Mouse (Mus musculus): ENCODE data around the gene Cnih3.

Cnih3 gene

DNA sequence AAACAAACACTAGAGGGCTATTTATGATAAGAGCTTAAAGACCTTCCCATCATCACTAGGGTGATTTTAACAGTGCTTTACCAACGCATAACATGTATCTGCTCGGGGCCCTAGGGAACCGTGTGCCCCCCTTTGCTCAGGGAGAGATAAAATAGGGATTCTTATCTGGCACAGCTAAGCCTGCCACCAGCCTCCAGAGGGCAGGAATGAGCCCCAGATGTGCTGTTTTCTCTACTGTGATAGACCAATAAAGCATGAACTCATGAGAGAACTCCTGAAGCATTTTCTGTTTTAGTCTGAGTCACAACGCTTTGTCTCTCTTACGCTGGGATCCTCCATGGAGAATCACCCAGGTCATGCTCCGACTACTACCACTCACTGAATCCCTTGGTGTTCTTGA lies 15.6 kb upstream of the Cnih3 start:
- in situ Hi-C loops (cut with MboI; ENCODE audit: low pct_unique_long_range_greater_than_20kb in 1 of 2, low sequenced_read_pairs in 2 of 2, unreplicated experiment in 1 of 2), result no loop called here

DNA sequence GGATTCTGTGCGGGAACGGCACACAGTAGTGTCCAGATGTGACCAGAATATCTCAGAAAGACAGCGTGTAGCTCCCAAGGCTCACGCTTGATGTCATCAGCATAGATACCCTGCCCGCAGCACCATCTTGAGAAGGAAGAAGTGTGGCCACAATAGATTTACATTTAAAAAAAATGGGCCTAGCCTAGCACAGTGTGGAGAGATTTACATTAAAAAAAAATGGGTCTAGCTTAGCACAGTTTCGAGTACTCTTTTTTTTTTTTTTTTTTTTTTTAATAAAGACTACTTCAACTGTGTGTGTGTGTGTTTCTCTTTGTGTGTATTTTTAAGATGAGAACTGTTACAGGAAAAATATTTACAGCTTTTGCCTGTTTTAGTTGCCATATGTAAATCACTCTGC lies 13.3 kb upstream of the Cnih3 start:
- in situ Hi-C loops (cut with MboI; ENCODE audit: low pct_unique_long_range_greater_than_20kb in 1 of 2, low sequenced_read_pairs in 2 of 2, unreplicated experiment in 1 of 2), result no loop called here

DNA sequence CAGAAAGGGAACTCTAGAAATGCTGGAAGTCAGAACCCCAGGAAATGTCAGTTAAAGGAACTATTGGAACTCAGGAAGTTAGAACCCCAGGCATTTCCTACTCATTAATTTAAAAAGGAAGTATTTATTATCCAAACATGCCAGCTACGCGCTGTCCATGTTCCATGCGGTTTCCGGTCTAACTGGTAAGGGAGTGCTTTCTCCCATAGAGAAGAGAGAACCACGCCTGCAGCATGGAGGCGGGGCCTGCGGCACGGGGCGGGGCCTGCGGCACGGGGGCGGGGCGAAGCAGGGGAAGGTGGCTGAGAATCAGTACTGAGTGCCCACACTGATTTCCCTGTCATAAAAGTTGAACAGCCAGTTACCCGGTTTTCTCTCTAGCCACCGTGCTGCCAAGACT lies 6.9 kb upstream of the Cnih3 start:
- in situ Hi-C loops (cut with MboI; ENCODE audit: low pct_unique_long_range_greater_than_20kb in 1 of 2, low sequenced_read_pairs in 2 of 2, unreplicated experiment in 1 of 2), result no loop called here

DNA sequence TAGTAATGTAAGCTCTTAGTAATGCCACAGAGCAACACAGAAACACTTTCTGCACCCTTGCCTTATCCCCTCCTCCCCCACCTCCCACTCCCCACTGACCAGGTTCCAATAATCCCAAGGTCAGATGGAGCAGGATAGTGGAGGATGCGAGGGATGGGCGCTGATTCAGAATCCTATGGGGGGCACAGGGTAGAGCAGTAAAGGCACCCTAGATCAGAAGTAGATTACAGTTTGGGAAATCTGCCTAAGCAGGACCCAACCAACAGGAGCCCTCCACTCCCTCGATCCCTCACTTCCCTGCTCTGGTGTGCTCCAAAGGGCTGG lies 423 bp upstream of the Cnih3 start:
- in situ Hi-C loops (cut with MboI; ENCODE audit: low pct_unique_long_range_greater_than_20kb in 1 of 2, low sequenced_read_pairs in 2 of 2, unreplicated experiment in 1 of 2), result no loop called here

DNA sequence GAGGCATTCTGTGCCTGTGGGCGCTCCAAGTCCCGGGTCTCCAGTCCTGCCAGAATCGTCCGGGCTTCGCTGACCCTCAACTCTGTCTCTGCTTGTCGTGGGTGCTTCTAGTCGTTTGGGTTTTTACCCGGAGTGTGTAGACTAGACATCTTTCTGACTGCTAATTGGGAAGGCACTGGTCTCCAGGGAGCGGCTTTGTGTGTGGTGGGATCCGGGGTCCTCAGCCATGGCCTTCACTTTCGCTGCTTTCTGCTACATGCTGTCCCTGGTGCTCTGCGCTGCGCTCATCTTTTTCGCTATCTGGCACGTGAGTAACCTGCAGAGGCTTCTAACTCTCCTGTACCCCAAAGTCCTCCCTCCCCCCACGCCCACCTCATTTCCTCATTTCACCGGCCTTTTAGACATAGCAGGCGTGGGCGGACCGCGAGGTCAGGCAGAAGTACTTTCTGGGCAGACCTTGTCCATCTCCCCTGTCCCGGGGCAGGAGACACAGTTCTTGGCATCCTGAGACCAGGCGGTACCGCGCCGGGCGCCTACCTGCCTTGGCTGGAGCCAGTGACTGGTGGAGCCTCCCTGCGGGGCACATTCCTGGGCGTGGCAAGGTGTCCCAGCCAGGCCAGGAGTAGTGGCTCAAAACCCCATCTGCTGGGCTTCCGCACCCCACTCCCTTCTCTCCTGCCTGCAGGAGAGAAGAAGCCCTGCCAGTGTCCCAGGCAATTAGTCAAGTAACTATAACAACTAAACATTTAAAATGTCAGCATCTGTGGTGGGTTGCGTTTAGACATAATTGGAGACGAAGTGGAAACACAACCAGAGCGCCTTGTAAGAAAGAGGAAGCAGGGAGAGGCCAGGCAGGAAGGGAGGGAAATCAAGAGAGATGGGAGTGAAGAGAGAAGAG lies 1.0 kb downstream of the Cnih3 start:
- in situ Hi-C loops (cut with MboI; ENCODE audit: low pct_unique_long_range_greater_than_20kb in 1 of 2, low sequenced_read_pairs in 2 of 2, unreplicated experiment in 1 of 2), result no loop called here

DNA sequence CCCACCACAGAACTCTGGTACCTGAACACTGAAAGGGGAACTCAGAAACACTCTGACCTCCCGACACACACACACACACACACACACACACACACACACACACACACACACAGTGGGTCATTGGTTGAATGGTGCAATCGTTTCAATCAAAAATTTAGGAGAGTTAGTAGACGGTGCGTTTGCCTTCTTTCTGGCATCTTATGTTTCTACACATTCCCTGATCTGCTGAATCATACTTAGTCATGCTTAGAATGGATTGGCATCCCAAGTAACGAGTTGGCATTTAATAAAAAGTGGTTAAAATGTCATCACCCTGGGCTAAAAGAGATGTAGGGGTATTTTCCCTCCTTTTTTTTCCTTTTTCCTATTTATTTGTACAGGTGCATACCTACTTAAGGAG lies 3.3 kb downstream of the Cnih3 start:
- in situ Hi-C loops (cut with MboI; ENCODE audit: low pct_unique_long_range_greater_than_20kb in 1 of 2, low sequenced_read_pairs in 2 of 2, unreplicated experiment in 1 of 2), result no loop called here

DNA sequence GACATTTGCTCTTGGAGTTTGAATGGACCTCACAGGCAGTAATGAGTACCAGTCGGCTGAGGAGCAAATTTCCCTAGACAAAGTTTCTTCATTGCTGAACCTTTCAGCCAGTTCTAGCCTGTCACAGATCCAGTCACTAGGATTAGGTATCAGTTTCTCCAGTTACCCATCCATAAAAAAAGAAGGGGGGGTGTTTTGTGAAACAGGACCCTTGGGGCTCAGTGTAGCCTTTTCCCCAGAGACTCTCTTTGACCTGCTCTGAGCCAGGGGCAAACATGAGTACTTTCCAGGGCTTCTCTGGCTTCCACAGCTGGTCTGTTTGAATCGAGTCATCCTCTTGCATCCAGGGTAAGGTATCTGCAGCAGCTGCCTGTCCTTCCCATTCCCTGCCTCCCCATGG lies 5.4 kb downstream of the Cnih3 start:
- in situ Hi-C loops (cut with MboI; ENCODE audit: low pct_unique_long_range_greater_than_20kb in 1 of 2, low sequenced_read_pairs in 2 of 2, unreplicated experiment in 1 of 2), result no loop called here

DNA sequence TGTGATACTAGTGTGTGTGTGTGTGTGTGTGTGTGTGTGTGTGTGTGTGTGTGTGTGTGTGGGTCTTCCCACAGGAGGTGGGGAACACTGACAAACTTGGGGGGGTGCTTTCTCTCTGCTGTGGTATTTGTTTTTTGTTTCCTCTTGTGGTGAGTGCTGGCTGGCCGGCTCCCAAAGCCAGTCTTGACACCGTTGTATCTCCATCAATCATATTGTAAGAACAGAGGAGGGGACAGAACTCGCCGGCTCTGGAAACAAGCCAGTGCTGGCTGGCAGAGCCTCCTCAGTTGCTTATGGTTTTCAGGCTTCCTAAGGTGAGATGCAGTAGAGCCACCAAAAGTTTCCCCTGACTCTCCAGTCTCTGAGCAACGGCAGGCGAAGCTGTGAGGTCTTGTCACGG lies 6.1 kb downstream of the Cnih3 start:
- in situ Hi-C loops (cut with MboI; ENCODE audit: low pct_unique_long_range_greater_than_20kb in 1 of 2, low sequenced_read_pairs in 2 of 2, unreplicated experiment in 1 of 2), result no loop called here

DNA sequence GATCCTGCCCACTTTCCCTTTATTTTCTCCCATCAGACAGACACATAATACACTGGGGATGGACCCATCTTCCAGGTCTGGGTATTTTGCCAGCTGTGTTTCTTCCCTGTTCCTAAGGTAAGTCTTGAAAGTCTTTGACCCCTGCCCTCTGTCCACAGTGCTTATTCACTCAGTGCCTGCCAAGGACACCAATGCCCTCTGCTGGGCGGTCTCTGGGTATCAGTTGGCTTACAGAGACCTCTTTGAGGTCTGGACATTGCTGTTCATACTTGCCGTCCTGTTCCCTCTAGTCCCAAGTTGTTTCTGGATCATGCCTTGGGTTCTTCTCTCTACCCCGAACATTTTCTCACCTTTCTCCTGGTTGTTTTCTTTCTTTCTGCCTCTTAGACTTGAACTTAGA lies 8.3 kb downstream of the Cnih3 start:
- in situ Hi-C loops (cut with MboI; ENCODE audit: low pct_unique_long_range_greater_than_20kb in 1 of 2, low sequenced_read_pairs in 2 of 2, unreplicated experiment in 1 of 2), result no loop called here

DNA sequence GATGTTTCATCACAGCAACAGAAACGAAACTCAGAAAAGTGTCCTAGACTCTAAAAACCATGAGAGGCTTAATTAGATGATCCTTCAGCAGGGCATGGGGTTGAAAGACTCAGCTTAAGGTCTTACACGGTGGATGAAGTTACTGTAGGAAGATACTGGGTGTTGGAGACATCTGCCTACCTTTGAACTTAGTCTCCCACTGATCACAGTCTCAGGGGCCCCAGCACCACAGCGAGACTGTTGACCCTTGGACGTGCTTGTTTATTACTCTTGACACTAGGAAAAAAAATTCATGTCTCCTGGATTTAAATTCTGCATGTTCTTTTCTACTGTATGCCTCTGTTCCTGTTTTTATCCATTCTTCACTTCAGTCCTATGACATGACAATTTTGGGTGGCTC lies 11.6 kb downstream of the Cnih3 start:
- in situ Hi-C loops (cut with MboI; ENCODE audit: low pct_unique_long_range_greater_than_20kb in 1 of 2, low sequenced_read_pairs in 2 of 2, unreplicated experiment in 1 of 2), result no loop called here

DNA sequence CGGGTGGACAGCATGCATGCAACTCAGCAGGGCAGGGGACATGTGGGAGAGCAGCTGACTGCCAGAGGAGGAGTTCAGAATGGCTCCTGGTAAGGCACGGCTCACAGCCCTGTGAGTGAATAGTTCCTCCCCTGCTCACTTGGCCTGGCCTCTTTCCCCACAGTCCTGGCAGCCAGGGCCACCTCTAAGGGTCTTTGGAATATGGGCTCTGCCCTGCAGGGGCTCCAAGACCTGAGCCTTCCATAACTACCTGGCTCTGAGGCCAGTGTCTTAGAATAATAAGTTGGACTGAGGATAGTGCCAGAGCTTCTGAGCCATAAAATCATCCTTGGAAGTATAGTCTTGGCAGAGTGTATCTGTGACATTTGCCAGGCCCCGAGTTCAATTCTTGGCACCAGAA lies 12.9 kb downstream of the Cnih3 start:
- in situ Hi-C loops (cut with MboI; ENCODE audit: low pct_unique_long_range_greater_than_20kb in 1 of 2, low sequenced_read_pairs in 2 of 2, unreplicated experiment in 1 of 2), result no loop called here

DNA sequence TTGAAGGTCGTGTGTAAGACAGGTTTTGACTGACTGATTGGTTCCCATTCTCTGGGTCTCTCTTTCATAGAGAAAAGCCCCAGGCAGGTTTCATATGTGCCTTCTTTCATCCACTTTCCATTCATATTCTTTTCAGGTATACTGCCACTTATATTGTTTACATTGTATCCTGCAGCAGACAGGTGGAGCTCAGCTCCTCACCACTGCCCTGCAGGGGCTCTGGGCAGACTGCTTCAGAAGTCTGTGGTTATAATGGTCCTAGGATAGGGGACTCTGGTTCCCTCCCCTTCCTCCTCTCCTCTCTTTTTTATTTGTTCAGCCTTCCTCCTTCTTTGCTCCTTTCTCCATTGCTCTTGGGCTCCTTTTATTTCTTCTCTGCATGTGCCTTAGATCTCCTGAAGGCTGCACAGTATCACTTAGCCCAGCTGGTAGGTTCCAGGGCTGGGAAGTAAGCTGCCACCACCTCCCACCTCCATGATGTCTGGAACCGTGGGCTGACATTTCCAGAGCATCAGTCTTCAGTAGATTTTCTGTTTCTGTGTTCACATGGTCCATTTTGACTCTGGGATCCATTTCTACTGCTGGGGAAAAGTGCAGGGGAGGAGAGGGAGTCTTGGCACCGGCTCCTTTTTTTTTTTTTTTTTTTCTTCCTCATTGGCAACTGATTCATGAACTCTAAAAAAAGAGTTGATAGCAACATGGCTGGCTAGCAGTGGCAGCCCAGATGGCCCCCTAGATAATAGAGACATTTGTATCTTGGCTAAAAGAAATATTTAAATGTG lies 16.6 kb downstream of the Cnih3 start:
- in situ Hi-C loops (cut with MboI; ENCODE audit: low pct_unique_long_range_greater_than_20kb in 1 of 2, low sequenced_read_pairs in 2 of 2, unreplicated experiment in 1 of 2), result no loop called here

DNA sequence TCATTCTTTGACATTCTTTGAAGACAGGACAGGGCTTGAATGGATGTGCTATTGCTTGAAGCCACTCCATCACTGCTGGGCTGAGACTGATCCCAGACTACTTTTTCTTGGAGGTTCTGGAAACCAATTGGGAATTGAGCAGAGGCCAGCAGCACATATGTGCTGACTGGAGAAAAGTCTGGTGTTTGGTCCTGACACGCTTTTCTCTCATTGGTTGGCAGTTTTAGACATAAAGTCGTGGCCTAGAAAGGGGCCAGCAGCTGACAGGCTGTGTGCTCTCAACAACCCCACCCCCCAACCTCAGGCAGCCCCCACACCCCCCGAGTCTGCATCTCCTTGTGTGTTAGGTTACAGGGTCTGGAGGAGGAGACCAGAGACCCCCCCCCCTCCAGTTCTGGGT lies 17.9 kb downstream of the Cnih3 start:
- in situ Hi-C loops (cut with MboI; ENCODE audit: low pct_unique_long_range_greater_than_20kb in 1 of 2, low sequenced_read_pairs in 2 of 2, unreplicated experiment in 1 of 2), result no loop called here

DNA sequence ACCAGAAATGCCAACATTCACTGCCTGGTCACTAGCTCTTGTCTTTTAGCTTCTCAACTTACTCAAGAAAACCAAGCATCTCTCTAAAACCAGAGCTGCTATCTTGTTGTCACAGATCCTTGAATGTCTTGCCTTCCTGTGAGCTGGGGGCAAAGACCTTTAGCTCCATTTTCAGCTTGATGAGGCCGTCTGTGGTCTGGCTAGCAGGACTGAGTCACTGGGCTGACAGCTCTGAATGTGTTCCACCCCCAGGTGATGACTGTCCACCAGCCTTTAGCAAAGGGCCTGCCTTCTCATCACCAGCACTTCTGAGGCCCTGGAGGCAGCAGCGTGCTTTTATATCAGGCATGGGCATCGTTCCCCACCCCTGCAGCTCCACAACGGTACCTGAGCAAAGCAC lies 18.8 kb downstream of the Cnih3 start:
- in situ Hi-C loops (cut with MboI; ENCODE audit: low pct_unique_long_range_greater_than_20kb in 1 of 2, low sequenced_read_pairs in 2 of 2, unreplicated experiment in 1 of 2), result no loop called here

DNA sequence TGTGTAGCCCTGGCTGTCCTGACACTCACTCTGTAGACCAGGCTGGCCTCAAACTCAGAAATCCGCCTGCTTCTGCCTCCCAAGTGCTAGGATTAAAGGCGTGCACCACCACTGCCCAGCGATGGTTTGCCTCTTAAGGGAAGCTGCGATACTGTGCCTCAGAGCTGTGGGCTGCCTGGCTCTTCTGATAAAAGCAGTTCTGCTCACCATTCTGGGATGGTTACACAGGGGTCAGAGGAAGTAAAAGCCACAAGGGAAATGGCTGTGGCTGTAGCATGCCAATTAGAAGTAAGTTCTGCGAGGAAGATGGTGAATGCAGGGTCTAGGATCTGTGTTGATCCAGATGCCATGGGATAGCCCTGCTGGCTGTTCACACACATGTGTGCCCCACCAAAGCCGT lies 19.9 kb downstream of the Cnih3 start:
- in situ Hi-C loops (cut with MboI; ENCODE audit: low pct_unique_long_range_greater_than_20kb in 1 of 2, low sequenced_read_pairs in 2 of 2, unreplicated experiment in 1 of 2), result no loop called here

DNA sequence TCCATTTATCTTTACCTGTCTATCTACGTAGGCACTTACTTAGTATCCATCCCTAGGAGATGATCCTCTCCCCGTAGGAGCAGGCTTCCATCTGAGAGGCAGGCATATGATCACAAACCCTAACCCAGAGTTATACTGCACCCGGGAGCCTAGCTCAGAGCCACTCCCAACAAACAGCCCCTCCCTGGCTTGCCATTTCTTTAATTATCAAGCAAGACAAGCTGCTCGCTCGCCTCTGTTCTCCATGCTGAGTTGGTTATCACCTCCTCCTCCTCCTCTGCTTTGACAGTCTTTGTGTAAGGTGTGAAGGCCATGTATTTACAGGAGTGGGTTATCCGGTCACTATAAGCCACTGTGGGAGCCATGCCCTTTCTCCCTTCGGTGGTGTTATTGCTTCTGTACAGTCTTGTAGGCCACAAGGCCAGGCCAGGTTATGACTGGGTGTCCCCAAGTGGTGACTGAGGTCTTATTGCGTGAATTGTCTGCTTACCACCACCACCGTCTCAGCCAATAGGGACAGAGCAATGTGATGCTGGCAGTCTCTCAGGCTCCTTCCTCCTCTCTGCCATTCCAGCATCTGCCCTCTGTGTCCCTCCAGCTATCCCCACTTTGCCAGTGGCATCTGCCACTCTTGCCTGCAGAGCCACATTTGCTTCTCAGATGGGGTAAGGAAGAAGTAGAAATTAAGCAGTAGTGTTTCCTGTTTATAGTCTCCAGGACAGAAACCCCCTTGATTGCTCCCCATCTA lies 22.4 kb downstream of the Cnih3 start:
- in situ Hi-C loops (cut with MboI; ENCODE audit: low pct_unique_long_range_greater_than_20kb in 1 of 2, low sequenced_read_pairs in 2 of 2, unreplicated experiment in 1 of 2), result no loop called here

DNA sequence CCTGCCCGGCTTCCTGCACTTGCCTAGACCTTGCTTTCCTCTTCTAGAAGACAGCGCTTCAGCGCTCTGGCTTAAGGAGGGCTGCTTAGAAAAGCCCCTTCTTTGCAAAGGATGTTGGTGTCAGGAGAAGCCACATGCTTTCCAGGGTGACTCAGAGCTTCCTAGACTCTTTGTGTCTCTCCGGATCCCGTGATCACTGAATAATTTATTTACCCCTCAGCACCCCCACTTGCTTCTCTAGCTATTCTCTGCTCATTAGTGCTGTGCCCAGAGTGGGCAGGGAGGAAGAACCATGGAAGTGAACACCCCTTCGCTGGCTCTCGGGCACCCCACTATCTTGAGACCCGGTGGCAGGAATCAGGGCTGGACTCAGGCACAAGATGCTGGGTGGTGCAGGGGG lies 24.0 kb downstream of the Cnih3 start:
- in situ Hi-C loops (cut with MboI; ENCODE audit: low pct_unique_long_range_greater_than_20kb in 1 of 2, low sequenced_read_pairs in 2 of 2, unreplicated experiment in 1 of 2), result no loop called here

DNA sequence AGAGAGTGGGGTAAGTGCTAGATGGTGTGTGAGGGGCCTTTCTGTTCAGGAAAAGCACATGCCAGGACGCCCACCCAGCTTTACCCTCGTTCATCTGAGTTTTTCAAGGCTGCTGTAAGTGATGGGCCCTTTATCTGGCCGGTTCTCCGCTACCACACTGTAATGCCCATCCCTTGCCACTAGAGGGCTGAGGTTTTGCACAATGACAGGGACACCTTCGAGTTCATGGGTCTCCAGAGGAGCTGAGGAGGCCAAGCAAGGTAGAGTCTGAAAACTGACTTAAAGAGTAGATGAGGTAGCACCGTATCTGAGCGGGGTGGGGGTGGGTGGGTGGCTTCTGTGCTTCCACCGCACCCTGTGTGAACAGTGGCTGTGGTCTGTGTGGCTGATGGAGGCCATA lies 27.2 kb downstream of the Cnih3 start:
- in situ Hi-C loops (cut with MboI; ENCODE audit: low pct_unique_long_range_greater_than_20kb in 1 of 2, low sequenced_read_pairs in 2 of 2, unreplicated experiment in 1 of 2), result no loop called here

DNA sequence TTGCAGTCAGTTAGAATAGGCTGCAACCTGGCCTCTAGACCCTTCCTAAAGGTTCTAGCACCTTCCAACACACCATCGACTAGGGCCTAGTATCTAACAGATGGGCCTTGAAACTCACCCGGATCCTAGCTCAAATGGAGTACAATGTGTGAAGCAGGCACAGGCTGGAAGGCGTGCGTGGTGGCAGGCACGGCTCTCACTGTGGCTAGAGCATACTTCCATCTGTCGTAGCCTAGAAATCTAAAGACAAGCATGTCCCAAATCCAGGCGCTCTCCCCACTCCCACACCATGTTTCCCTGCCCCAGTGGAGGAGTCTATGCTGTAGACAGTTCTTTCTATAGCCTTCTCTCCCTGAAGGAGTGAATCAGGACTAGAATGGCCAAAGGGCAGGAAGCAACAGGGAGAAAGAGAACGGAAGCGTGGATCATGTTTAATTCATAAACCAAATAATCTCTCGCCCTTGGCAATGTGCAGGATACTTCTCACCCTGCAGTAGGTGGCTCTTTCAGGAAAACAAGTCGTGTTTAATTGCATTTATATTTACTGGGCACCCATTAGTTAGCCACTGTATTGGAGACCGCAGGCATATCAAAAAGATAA lies 29.1 kb downstream of the Cnih3 start:
- in situ Hi-C loops (cut with MboI; ENCODE audit: low pct_unique_long_range_greater_than_20kb in 1 of 2, low sequenced_read_pairs in 2 of 2, unreplicated experiment in 1 of 2), result no loop called here

Measured in mouse embryonic stem cell (cell line).